In genomic region chr10:42501775-42502348, GRCm38 (mm10) we compare ENCODE assay signal across 8 mouse cellular contexts. TPM values are rescaled to one million over a fixed set of nuclear protein-coding genes. Genes with fewer than 3 reads are reported as not detected.
DNase-seq lines count a peak whose midpoint lies in the region; ATAC-seq and TF ChIP-seq lines count a peak whose summit lies in the region.

Gene Snx3 (plus strand): TSS chr10:42502030.

- peak; percentile 92 for DNase-seq in WW6 (ENCODE audit: low read depth, low spot score)
- peak; percentile 87 to 94 for DNase-seq in cerebellum, postnatal 4 days (ENCODE audit: low spot score in 2 of 2)
- DNase-seq in gastrocnemius, adult 2 months, result peak; percentile 99
- DNase-seq in hindbrain, postnatal 0 days (ENCODE audit: low spot score), result peak; percentile 97
- DNase-seq in left cerebral cortex, adult 2 months (ENCODE audit: extremely low spot score in 1 of 2, low spot score in 2 of 2), result peak; percentile 97
- peak; percentile 95 to 96 for DNase-seq in right cerebral cortex, adult 2 months (ENCODE audit: low spot score in 2 of 2)
- peak; percentile 91 for DNase-seq in urinary bladder, postnatal 25 days (ENCODE audit: low spot score)

- no peaks in the 10 kb centered on the region for H3K36me3 ChIP-seq in hindbrain, postnatal 0 days (ENCODE audit: insufficient read depth, low read length)

- intact Hi-C loops in gastrocnemius, adult 2 months (cut with DNase I), result loop anchor here (1.0 kb wide), 1 partner anchor 24 kb away; the partner anchor contains the start of gene Afg1l
- intact Hi-C loops in left cerebral cortex, adult 2 months (cut with DNase I), result loop anchor here (1.0 to 5.0 kb wide), 2 partner anchors 24 to 135 kb away; partner anchors contain the start of gene Afg1l

- no peak for TF ChIP-seq CTCF in gastrocnemius, adult 2 months (IDR thresholded peaks at IDR 0.05)
- no peak for TF ChIP-seq CTCF in hindbrain, postnatal 0 days (IDR thresholded peaks at IDR 0.05; ENCODE audit: low read depth)
- TF ChIP-seq CTCF in left cerebral cortex, adult 2 months (IDR thresholded peaks at IDR 0.05), result no peak

- WGBS in hindbrain, postnatal 0 days, result under 1% methylated on average over 68 of the region's 68 CpGs

- peak within 1 kb of the TSS; percentile 81 for H3K4me2 ChIP-seq in hindbrain, postnatal 0 days (ENCODE audit: low read depth, low read length)

- H3K9ac ChIP-seq in hindbrain, postnatal 0 days (replicated peaks; ENCODE audit: low read length), result peak within 1 kb of the TSS; percentile 78

- H3K27ac ChIP-seq in gastrocnemius, adult 2 months, result peak within 1 kb of the TSS; percentile 98
- H3K27ac ChIP-seq in hindbrain, postnatal 0 days, result peak within 1 kb of the TSS; percentile 85
- H3K27ac ChIP-seq in left cerebral cortex, adult 2 months, result peak within 1 kb of the TSS; percentile 99

- H3K4me3 ChIP-seq in gastrocnemius, adult 2 months, result peak within 1 kb of the TSS; percentile 80
- H3K4me3 ChIP-seq in hindbrain, postnatal 0 days (ENCODE audit: low read length), result peak within 1 kb of the TSS; percentile 99
- peak within 1 kb of the TSS; percentile 91 for H3K4me3 ChIP-seq in left cerebral cortex, adult 2 months

- no peaks in the 10 kb centered on the region for H3K9me3 ChIP-seq in hindbrain, postnatal 0 days (ENCODE audit: low read length)

- no peaks in the 10 kb centered on the region; the same call in 1 of the 2 replicates for H3K4me1 ChIP-seq in hindbrain, postnatal 0 days (ENCODE audit: insufficient read depth, low read length)

- ATAC-seq in hindbrain, postnatal 0 days, result peak; percentile 98
- peak; percentile 90 for ATAC-seq in megakaryocyte, adult 5-6 weeks (ENCODE audit: poor library complexity, severe bottlenecking)

- H3K27me3 ChIP-seq in hindbrain, postnatal 0 days (ENCODE audit: insufficient read depth, low read length), result no peaks in the 10 kb centered on the region

RNA-seq across cellular contexts. Expression of gene Snx3, which starts in this region (rescaled TPM):
- 100 to 1,000 TPM; 165 to 166 TPM for total RNA-seq in gastrocnemius, adult 2 months (2021)
- 129 and 134 TPM in 2 replicates for total RNA-seq in hindbrain, postnatal 0 days (2014; rRNA removed)
- 339 and 344 TPM in 2 replicates for polyA plus RNA-seq in hindbrain, postnatal 0 days (2015; fragmentation: Nextera tagmentation; extraction: Ambion mirVana)
- total RNA-seq in left cerebral cortex, adult 2 months (2021), result 100 to 1,000 TPM; 196 to 198 TPM
- 281 and 289 TPM in 2 replicates for total RNA-seq in megakaryocyte, adult 5-6 weeks (2015)
- 107 and 130 TPM in 2 replicates for total RNA-seq in megakaryocyte, adult 5-6 weeks (2017)

Comparison
In these comparisons a context has a peak if more than half of its experiments do, and no peak if none do; other contexts are left out.
1. Peak in every context shown above with its lines: DNase-seq, ATAC-seq, H3K4me3 ChIP-seq and H3K27ac ChIP-seq.